Mouse (Mus musculus): Measurements from ENCODE around the gene Irf8. TPM values are rescaled to one million over a fixed set of nuclear protein-coding genes. Genes with fewer than 3 reads are reported as not detected.

Gene Irf8
- total and polyA plus RNA-seq, 2 experiments = 5.5 to 7.0 TPM

- TF ChIP-seq POLR2A (IDR thresholded peaks at IDR 0.05; ENCODE audit: extremely low read depth, insufficient read depth, low read length) (no peak), CTCF (IDR thresholded peaks at IDR 0.05; ENCODE audit: low read depth, low read length) (no peak)
- no peak for DNase-seq (ENCODE audit: extremely low read depth, low read depth, low spot score)
- Histone ChIP-seq H3K27ac (replicated peaks; ENCODE audit: insufficient read depth, low read depth, low read length) (no peak overlapping the region), H3K4me3 (ENCODE audit: insufficient read depth, low read depth, low read length) (no peak overlapping the region), H3K27me3 (ENCODE audit: control insufficient read depth, insufficient read depth, low read length) (no peaks in the 10 kb centered on the region), H3K36me3 (ENCODE audit: control insufficient read depth, insufficient read depth, low read length) (no peaks in the 10 kb centered on the region), H3K79me2 (ENCODE audit: control insufficient read depth, insufficient read depth, low read length) (no peaks in the 10 kb centered on the region), H3K4me1 (ENCODE audit: control insufficient read depth, insufficient read depth, low read length) (no peaks in the 10 kb centered on the region), H3K9ac (ENCODE audit: low read depth, low read length) (no peak overlapping the region)
- WGBS = 93% methylated on average over 7 of the region's 7 CpGs
These were observed 42.9 kb downstream of the Irf8 start for GRCm38 (mm10) chr8:120779106-120779505.

GRCm38 (mm10) chr8:120783781-120784180 is 47.6 kb downstream of the Irf8 start:
- Histone ChIP-seq H3K9ac (ENCODE audit: low read depth, low read length) (no peak overlapping the region), H3K27ac (replicated peaks; ENCODE audit: insufficient read depth, low read depth, low read length) (no peak overlapping the region), H3K4me3 (ENCODE audit: insufficient read depth, low read depth, low read length) (no peak overlapping the region), H3K79me2 (ENCODE audit: control insufficient read depth, insufficient read depth, low read length) (no peaks in the 10 kb centered on the region), H3K27me3 (ENCODE audit: control insufficient read depth, insufficient read depth, low read length) (no peaks in the 10 kb centered on the region), H3K4me1 (ENCODE audit: control insufficient read depth, insufficient read depth, low read length) (no peaks in the 10 kb centered on the region), H3K36me3 (ENCODE audit: control insufficient read depth, insufficient read depth, low read length) (no peaks in the 10 kb centered on the region)
- DNase-seq (ENCODE audit: extremely low read depth, low read depth, low spot score) = no peak
- TF ChIP-seq CTCF (IDR thresholded peaks at IDR 0.05; ENCODE audit: low read depth, low read length) (no peak), POLR2A (IDR thresholded peaks at IDR 0.05; ENCODE audit: extremely low read depth, insufficient read depth, low read length) (no peak)
- WGBS = 88% methylated on average over 4 of the region's 4 CpGs

- no peak overlapping the region for H3K9ac ChIP-seq (ENCODE audit: low read depth, low read length)
- H3K4me3 ChIP-seq (ENCODE audit: insufficient read depth, low read depth, low read length) = no peak overlapping the region
- H3K4me1 ChIP-seq (ENCODE audit: control insufficient read depth, insufficient read depth, low read length) = no peaks in the 10 kb centered on the region
- no peaks in the 10 kb centered on the region for H3K36me3 ChIP-seq (ENCODE audit: control insufficient read depth, insufficient read depth, low read length)
- DNase-seq (ENCODE audit: extremely low read depth, low read depth, low spot score) = no peak
- no peak for TF ChIP-seq POLR2A (IDR thresholded peaks at IDR 0.05; ENCODE audit: extremely low read depth, insufficient read depth, low read length)
- TF ChIP-seq CTCF (IDR thresholded peaks at IDR 0.05; ENCODE audit: low read depth, low read length) = no peak
- H3K27ac ChIP-seq (replicated peaks; ENCODE audit: insufficient read depth, low read depth, low read length) = no peak overlapping the region
- H3K27me3 ChIP-seq (ENCODE audit: control insufficient read depth, insufficient read depth, low read length) = no peaks in the 10 kb centered on the region
- no peaks in the 10 kb centered on the region for H3K79me2 ChIP-seq (ENCODE audit: control insufficient read depth, insufficient read depth, low read length)
- WGBS = 70% methylated on average over 4 of the region's 4 CpGs
These were observed 50.6 kb downstream of the Irf8 start for GRCm38 (mm10) chr8:120786753-120787152.

- Histone ChIP-seq H3K27ac (replicated peaks; ENCODE audit: insufficient read depth, low read depth, low read length) (no peak overlapping the region), H3K27me3 (ENCODE audit: control insufficient read depth, insufficient read depth, low read length) (no peaks in the 10 kb centered on the region), H3K79me2 (ENCODE audit: control insufficient read depth, insufficient read depth, low read length) (no peaks in the 10 kb centered on the region), H3K4me3 (ENCODE audit: insufficient read depth, low read depth, low read length) (no peak overlapping the region), H3K9ac (ENCODE audit: low read depth, low read length) (no peak overlapping the region), H3K36me3 (ENCODE audit: control insufficient read depth, insufficient read depth, low read length) (no peaks in the 10 kb centered on the region), H3K4me1 (ENCODE audit: control insufficient read depth, insufficient read depth, low read length) (no peaks in the 10 kb centered on the region)
- 61% methylated on average over 5 of the region's 5 CpGs for WGBS
- TF ChIP-seq CTCF (IDR thresholded peaks at IDR 0.05; ENCODE audit: low read depth, low read length) = no peak
- no peak for TF ChIP-seq POLR2A (IDR thresholded peaks at IDR 0.05; ENCODE audit: extremely low read depth, insufficient read depth, low read length)
- DNase-seq (ENCODE audit: extremely low read depth, low read depth, low spot score) = no peak
These were observed 51.5 kb downstream of the Irf8 start for GRCm38 (mm10) chr8:120787631-120788030.

GRCm38 (mm10) chr8:120792710-120793109 is 56.6 kb downstream of the Irf8 start:
- WGBS = 57% methylated on average over 15 of the region's 15 CpGs
- H3K79me2 ChIP-seq (ENCODE audit: control insufficient read depth, insufficient read depth, low read length) = no peaks in the 10 kb centered on the region
- no peak overlapping the region for H3K4me3 ChIP-seq (ENCODE audit: insufficient read depth, low read depth, low read length)
- no peaks in the 10 kb centered on the region for H3K27me3 ChIP-seq (ENCODE audit: control insufficient read depth, insufficient read depth, low read length)
- no peaks in the 10 kb centered on the region for H3K4me1 ChIP-seq (ENCODE audit: control insufficient read depth, insufficient read depth, low read length)
- H3K27ac ChIP-seq (replicated peaks; ENCODE audit: insufficient read depth, low read depth, low read length) = no peak overlapping the region
- DNase-seq (ENCODE audit: extremely low read depth, low read depth, low spot score) = no peak
- H3K9ac ChIP-seq (ENCODE audit: low read depth, low read length) = no peak overlapping the region
- TF ChIP-seq POLR2A (IDR thresholded peaks at IDR 0.05; ENCODE audit: extremely low read depth, insufficient read depth, low read length) = no peak
- no peaks in the 10 kb centered on the region for H3K36me3 ChIP-seq (ENCODE audit: control insufficient read depth, insufficient read depth, low read length)

- 40% methylated on average over 9 of the region's 9 CpGs for WGBS
- H3K27me3 ChIP-seq (ENCODE audit: control insufficient read depth, insufficient read depth, low read length) = no peaks in the 10 kb centered on the region
- H3K79me2 ChIP-seq (ENCODE audit: control insufficient read depth, insufficient read depth, low read length) = no peaks in the 10 kb centered on the region
- H3K36me3 ChIP-seq (ENCODE audit: control insufficient read depth, insufficient read depth, low read length) = no peaks in the 10 kb centered on the region
- no peak overlapping the region for H3K9ac ChIP-seq (ENCODE audit: low read depth, low read length)
- no peak overlapping the region for H3K27ac ChIP-seq (replicated peaks; ENCODE audit: insufficient read depth, low read depth, low read length)
- H3K4me3 ChIP-seq (ENCODE audit: insufficient read depth, low read depth, low read length) = no peak overlapping the region
- TF ChIP-seq CTCF (IDR thresholded peaks at IDR 0.05; ENCODE audit: low read depth, low read length) (peak; percentile 99), POLR2A (IDR thresholded peaks at IDR 0.05; ENCODE audit: extremely low read depth, insufficient read depth, low read length) (no peak)
- no peaks in the 10 kb centered on the region for H3K4me1 ChIP-seq (ENCODE audit: control insufficient read depth, insufficient read depth, low read length)
- DNase-seq (ENCODE audit: extremely low read depth, low read depth, low spot score) = peak; percentile 49
These were observed 59.9 kb downstream of the Irf8 start for GRCm38 (mm10) chr8:120795944-120796635.

All from liver, adult 2 months (tissue).